Mouse (Mus musculus) G1E (cell line): ENCODE data around the gene Ccn6.

Experiments
- CTCF ChIP-seq: IDR thresholded peaks from 2 replicates; pipeline ENCODE4 v1.5.1; 2012; ENCODE audit warnings: low read depth, low read length, inconsistent platforms, mixed read lengths
- GATA1 ChIP-seq: IDR thresholded peaks from 2 replicates; pipeline ENCODE4 v1.6.1; 2012; ENCODE audit warnings: borderline replicate concordance, low read length, inconsistent platforms, mixed read lengths
- TAL1 ChIP-seq: conservative IDR thresholded peaks from 2 replicates; pipeline ENCODE4 v1.6.1; 2012; ENCODE audit warnings: low read depth, low read length, inconsistent platforms, mixed read lengths

- TF ChIP-seq GATA1 (no peak), CTCF (no peak), TAL1 (no peak)
Measured at GRCm38 (mm10) chr10:39158306-39158705, 5.3 kb downstream of the Ccn6 start.
